Mouse (Mus musculus) limb, embryonic 13.5 days (tissue): ENCODE data around the gene Ccdc187. TPM values are rescaled to one million over a fixed set of nuclear protein-coding genes. Genes with fewer than 3 reads are reported as not detected.

Experiments
- ATAC-seq: fragments of 200-750 bp; cut with Nextera tagmentation; 2 replicates; pipeline ENCODE4 v1.8.0; 2017; ENCODE audit warnings: low read depth, moderate number of reproducible peaks, moderate TSS enrichment; ENCODE audit not compliant: low FRiP score
- H3K27ac ChIP-seq: fragments of 300-500 bp; sonication (generic); 2 replicates; pipeline ENCODE4 v1.5.1; 2015; ENCODE audit warnings: inconsistent platforms, mild to moderate bottlenecking, moderate library complexity
- H3K27me3 ChIP-seq: fragments of 300-500 bp; sonication (generic); 2 replicates; pipeline ENCODE4 v1.6.1; 2015; ENCODE audit warnings: mild to moderate bottlenecking, inconsistent platforms
- H3K36me3 ChIP-seq: fragments of 300-500 bp; sonication (generic); 2 replicates; pipeline ENCODE4 v1.6.1; 2015; ENCODE audit warnings: inconsistent platforms, mild to moderate bottlenecking, moderate library complexity
- H3K4me1 ChIP-seq: fragments of 300-500 bp; sonication (generic); 2 replicates; pipeline ENCODE4 v1.6.1; 2015; ENCODE audit warnings: inconsistent platforms
- H3K4me2 ChIP-seq: fragments of 300-500 bp; sonication (generic); replicated peaks from 2 replicates; pipeline ENCODE4 v1.6.1; 2015; ENCODE audit warnings: inconsistent platforms, mild to moderate bottlenecking, moderate library complexity
- H3K4me3 ChIP-seq: fragments of 300-500 bp; sonication (generic); 2 replicates; pipeline ENCODE4 v1.5.1; 2015; ENCODE audit warnings: moderate library complexity, mild to moderate bottlenecking, inconsistent platforms
- H3K9ac ChIP-seq: fragments of 300-500 bp; sonication (generic); 2 replicates; pipeline ENCODE4 v1.6.1; 2015; ENCODE audit warnings: mild to moderate bottlenecking, inconsistent platforms
- H3K9me3 ChIP-seq: fragments of 300-500 bp; sonication (generic); 2 replicates; pipeline ENCODE4 v1.6.1; 2016; ENCODE audit warnings: inconsistent platforms
- WGBS: fragments of 180-500 bp; shearing (Covaris S2); methylation state at CpG from one replicate; pipeline ENCODE4 v1.1.7; 2015; 5-methylcytosine and 5-hydroxymethylcytosine counted together
- polyA plus RNA-seq: library from polyadenylated mRNA; unstranded; fragments of >200 nt; fragmentation: Nextera tagmentation; extraction: Ambion mirVana; gene quantifications from 2 replicates; pipeline ENCODE4 v1.2.1, GENCODE M21; 2015

Ccdc187 gene
- polyA plus RNA-seq, result 0.04 TPM in 1 of 2 replicates, not detected in the other

GRCm38 (mm10) chr2:26294457-26294856 lies at the start of gene Ccdc187:
Gene Ccdc187 (minus strand): TSS chr2:26294557.
- H3K4me1 ChIP-seq, result peaks cover 31% of the 10 kb centered on the region
- H3K27me3 ChIP-seq, result peaks cover 5% of the 10 kb centered on the region
- no peak within 1 kb of the TSS for H3K4me2 ChIP-seq
- no peak within 1 kb of the TSS for H3K9ac ChIP-seq
- no peaks in the 10 kb centered on the region for H3K9me3 ChIP-seq
- no peak for ATAC-seq
- H3K4me3 ChIP-seq, result no peak within 1 kb of the TSS
- no peak within 1 kb of the TSS for H3K27ac ChIP-seq
- WGBS, result 54% methylated on average over 2 of the region's 2 CpGs
- no peaks in the 10 kb centered on the region for H3K36me3 ChIP-seq

- 76% methylated on average over 11 of the region's 11 CpGs for WGBS
- Histone ChIP-seq H3K4me2 (no peak overlapping the region), H3K9ac (no peak overlapping the region), H3K4me1 (0 out of 2 replicates have a peak, but pooled peaks cover under 1% of the 10 kb centered on the region), H3K27ac (peak overlapping the region; percentile 39; the same call in 1 of the 2 replicates), H3K4me3 (no peak overlapping the region), H3K27me3 (no peaks in the 10 kb centered on the region), H3K9me3 (no peaks in the 10 kb centered on the region), H3K36me3 (peaks cover 94% of the 10 kb centered on the region)
- no peak for ATAC-seq
Measured at GRCm38 (mm10) chr2:26342609-26343490, 48.5 kb upstream of the Ccdc187 start.

- no peak overlapping the region for H3K4me2 ChIP-seq
- 73% methylated on average over 10 of the region's 10 CpGs for WGBS
- no peak overlapping the region for H3K9ac ChIP-seq
- H3K9me3 ChIP-seq, result no peaks in the 10 kb centered on the region
- peak overlapping the region; percentile 39; the same call in 1 of the 2 replicates for H3K27ac ChIP-seq
- no peaks in the 10 kb centered on the region for H3K4me1 ChIP-seq
- H3K4me3 ChIP-seq, result no peak overlapping the region
- no peaks in the 10 kb centered on the region for H3K27me3 ChIP-seq
- peaks cover 86% of the 10 kb centered on the region for H3K36me3 ChIP-seq
- peak; percentile 9; the same call in 1 of the 2 replicates for ATAC-seq
Measured at GRCm38 (mm10) chr2:26342044-26342443, 47.7 kb upstream of the Ccdc187 start.

- WGBS, result 93% methylated on average over 2 of the region's 2 CpGs
- ATAC-seq, result no peak
- H3K9ac ChIP-seq, result no peak overlapping the region
- H3K27me3 ChIP-seq, result no peaks in the 10 kb centered on the region
- no peak overlapping the region for H3K4me3 ChIP-seq
- no peaks in the 10 kb centered on the region for H3K4me1 ChIP-seq
- H3K9me3 ChIP-seq, result no peaks in the 10 kb centered on the region
- H3K4me2 ChIP-seq, result no peak overlapping the region
- H3K27ac ChIP-seq, result no peak overlapping the region; the same call in 1 of the 2 replicates
- H3K36me3 ChIP-seq, result peaks cover 81% of the 10 kb centered on the region
Measured at GRCm38 (mm10) chr2:26341510-26341981, 47.2 kb upstream of the Ccdc187 start.

GRCm38 (mm10) chr2:26339204-26339551 lies 44.8 kb upstream of the Ccdc187 start:
- 92% methylated on average over 5 of the region's 5 CpGs for WGBS
- Histone ChIP-seq H3K4me2 (no peak overlapping the region), H3K27ac (no peak overlapping the region), H3K9me3 (no peaks in the 10 kb centered on the region), H3K4me1 (no peaks in the 10 kb centered on the region), H3K9ac (no peak overlapping the region), H3K36me3 (peaks cover 58% of the 10 kb centered on the region), H3K4me3 (no peak overlapping the region), H3K27me3 (no peaks in the 10 kb centered on the region)
- ATAC-seq, result no peak

- Histone ChIP-seq H3K4me3 (no peak overlapping the region), H3K9me3 (no peaks in the 10 kb centered on the region), H3K27me3 (no peaks in the 10 kb centered on the region), H3K4me1 (no peaks in the 10 kb centered on the region), H3K9ac (no peak overlapping the region), H3K36me3 (peaks cover 51% of the 10 kb centered on the region), H3K4me2 (no peak overlapping the region), H3K27ac (no peak overlapping the region)
- ATAC-seq, result no peak
- 86% methylated on average over 9 of the region's 13 CpGs for WGBS
Measured at GRCm38 (mm10) chr2:26338302-26339203, 44.2 kb upstream of the Ccdc187 start.

- no peak overlapping the region for H3K27ac ChIP-seq
- WGBS, result 69% methylated on average over 6 of the region's 6 CpGs
- peak; percentile 30; the same call in 1 of the 2 replicates for ATAC-seq
Measured at GRCm38 (mm10) chr2:26330702-26331101, 36.3 kb upstream of the Ccdc187 start.

GRCm38 (mm10) chr2:26330056-26330468 lies 35.7 kb upstream of the Ccdc187 start:
- Histone ChIP-seq H3K4me2 (no peak overlapping the region), H3K27me3 (no peaks in the 10 kb centered on the region), H3K27ac (peak overlapping the region; percentile 3; the same call in 1 of the 2 replicates), H3K4me1 (no peaks in the 10 kb centered on the region), H3K4me3 (no peak overlapping the region), H3K9me3 (no peaks in the 10 kb centered on the region), H3K9ac (no peak overlapping the region), H3K36me3 (peaks cover 71% of the 10 kb centered on the region)
- ATAC-seq, result 0 out of 2 replicates have a peak, but pooled peaks have one; percentile 12
- WGBS, result 97% methylated on average over 4 of the region's 4 CpGs

More at GRCm38 (mm10) chr2:26330702-26331101, 36.3 kb upstream of the Ccdc187 start:
- no peaks in the 10 kb centered on the region for H3K4me1 ChIP-seq
- no peak overlapping the region for H3K4me3 ChIP-seq
- no peaks in the 10 kb centered on the region for H3K9me3 ChIP-seq
- H3K27me3 ChIP-seq, result no peaks in the 10 kb centered on the region
- no peak overlapping the region for H3K4me2 ChIP-seq
- H3K9ac ChIP-seq, result no peak overlapping the region
- peaks cover 64% of the 10 kb centered on the region for H3K36me3 ChIP-seq

- peaks cover 77% of the 10 kb centered on the region for H3K36me3 ChIP-seq
Measured at GRCm38 (mm10) chr2:26329402-26329801, 35.0 kb upstream of the Ccdc187 start.

GRCm38 (mm10) chr2:26327852-26328251 lies 33.5 kb upstream of the Ccdc187 start:
- Histone ChIP-seq H3K9me3 (no peaks in the 10 kb centered on the region), H3K36me3 (peaks cover 91% of the 10 kb centered on the region)

More at GRCm38 (mm10) chr2:26329402-26329801, 35.0 kb upstream of the Ccdc187 start:
- 74% methylated on average over 8 of the region's 8 CpGs for WGBS
- Histone ChIP-seq H3K9ac (no peak overlapping the region), H3K27ac (no peak overlapping the region), H3K4me3 (no peak overlapping the region), H3K9me3 (no peaks in the 10 kb centered on the region), H3K27me3 (no peaks in the 10 kb centered on the region), H3K4me1 (no peaks in the 10 kb centered on the region), H3K4me2 (no peak overlapping the region)
- ATAC-seq, result no peak

GRCm38 (mm10) chr2:26325386-26326181 lies 31.2 kb upstream of the Ccdc187 start:
- Histone ChIP-seq H3K4me2 (no peak overlapping the region), H3K4me1 (no peaks in the 10 kb centered on the region), H3K36me3 (peaks cover 82% of the 10 kb centered on the region), H3K9me3 (no peaks in the 10 kb centered on the region), H3K27ac (no peak overlapping the region), H3K27me3 (no peaks in the 10 kb centered on the region), H3K4me3 (no peak overlapping the region), H3K9ac (no peak overlapping the region)
- ATAC-seq, result peak; percentile 51; the same call in 1 of the 2 replicates
- 69% methylated on average over 15 of the region's 15 CpGs for WGBS

More at GRCm38 (mm10) chr2:26327852-26328251, 33.5 kb upstream of the Ccdc187 start:
- H3K4me3 ChIP-seq, result no peak overlapping the region
- no peak for ATAC-seq
- H3K4me1 ChIP-seq, result no peaks in the 10 kb centered on the region
- H3K4me2 ChIP-seq, result no peak overlapping the region
- H3K27ac ChIP-seq, result no peak overlapping the region
- H3K9ac ChIP-seq, result no peak overlapping the region
- H3K27me3 ChIP-seq, result no peaks in the 10 kb centered on the region
- 91% methylated on average over 4 of the region's 4 CpGs for WGBS
